Mouse (Mus musculus): Measurements from ENCODE around the gene Cpa4. TPM values are rescaled to one million over a fixed set of nuclear protein-coding genes. Genes with fewer than 3 reads are reported as not detected.

The Cpa4 gene
- polyA plus RNA-seq, 1 experiment from 2014 or later: 2.5 TPM

DNA sequence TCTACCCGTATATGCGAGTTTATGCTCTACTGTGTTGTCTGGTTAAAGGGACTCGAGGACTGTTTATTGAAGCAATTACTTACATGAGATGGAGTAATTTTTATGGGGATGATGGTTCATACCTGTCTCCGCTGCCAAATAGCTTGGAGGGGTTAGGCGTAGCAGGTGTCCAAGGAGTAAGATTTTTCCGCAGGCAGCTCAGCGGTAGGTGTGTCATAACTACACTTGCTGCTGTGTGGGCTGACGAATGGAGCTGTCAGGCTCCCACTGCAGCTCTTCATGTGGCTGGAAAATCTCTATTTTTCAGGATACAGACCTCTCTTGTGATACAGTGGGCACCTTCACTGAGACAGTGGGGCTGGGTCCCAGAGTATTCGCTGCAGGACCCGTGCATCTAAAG is 1.2 kb downstream of the Cpa4 start:
- Histone ChIP-seq H3K27ac (replicated peaks in 1 of 2; ENCODE audit: control insufficient read depth in 1 of 2, insufficient read depth in 1 of 2, low read depth in 2 of 2, low read length in 2 of 2) (peak overlapping the region in 1 of 2 experiments; percentile 44; a peak in 1 of 4 replicates), H3K36me3 (ENCODE audit: control insufficient read depth, insufficient read depth, low read length) (no peaks in the 10 kb centered on the region), H3K4me1 (ENCODE audit: control insufficient read depth in 2 of 2, insufficient read depth in 2 of 2, low read length in 2 of 2) (peaks cover 35 to 36% of the 10 kb centered on the region in 2 experiments), H3K27me3 (ENCODE audit: control insufficient read depth, insufficient read depth, low read length) (no peaks in the 10 kb centered on the region), H3K4me2 (ENCODE audit: low read length) (no peak overlapping the region), H3K9ac (ENCODE audit: low read length) (no peak overlapping the region), H3K9me3 (ENCODE audit: control insufficient read depth, low read length) (no peaks in the 10 kb centered on the region), H3K4me3 (ENCODE audit: control insufficient read depth in 1 of 2, insufficient read depth in 1 of 2, low read depth in 1 of 2, low read length in 2 of 2) (no peak overlapping the region)
- 88% methylated on average over 10 of the region's 10 CpGs for WGBS
- no peak for ATAC-seq (ENCODE audit: insufficient number of reproducible peaks, insufficient read depth, low FRiP score, low read depth)

DNA sequence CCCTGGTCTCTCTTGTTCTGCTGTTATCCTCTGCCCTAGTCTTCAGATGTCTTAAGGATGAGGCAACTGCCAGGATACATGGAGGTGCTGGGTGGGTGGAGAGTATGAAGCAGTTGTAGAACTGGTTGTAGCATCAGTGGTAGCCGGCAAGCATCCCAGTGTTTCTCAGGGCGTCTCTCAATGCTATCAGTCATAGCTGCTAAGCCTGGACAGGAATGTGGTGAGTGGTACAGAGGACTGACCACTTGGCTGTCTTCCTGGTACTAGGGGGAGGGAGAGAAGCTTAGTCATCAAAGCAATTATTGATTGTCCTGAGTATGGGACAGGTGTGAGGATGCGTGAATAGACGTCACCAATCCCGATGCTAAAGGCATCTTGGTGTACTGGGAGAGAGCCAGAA is 1.8 kb downstream of the Cpa4 start:
- Histone ChIP-seq H3K36me3 (ENCODE audit: control insufficient read depth, insufficient read depth, low read length) (no peaks in the 10 kb centered on the region), H3K9me3 (ENCODE audit: control insufficient read depth, low read length) (no peaks in the 10 kb centered on the region), H3K4me3 (ENCODE audit: control insufficient read depth in 1 of 2, insufficient read depth in 1 of 2, low read depth in 1 of 2, low read length in 2 of 2) (no peak overlapping the region), H3K27ac (replicated peaks in 1 of 2; ENCODE audit: control insufficient read depth in 1 of 2, insufficient read depth in 1 of 2, low read depth in 2 of 2, low read length in 2 of 2) (peak overlapping the region in 1 of 2 experiments; percentile 44; a peak in 2 of 4 replicates), H3K9ac (ENCODE audit: low read length) (no peak overlapping the region), H3K4me1 (ENCODE audit: control insufficient read depth in 2 of 2, insufficient read depth in 2 of 2, low read length in 2 of 2) (peaks cover 39 to 42% of the 10 kb centered on the region in 2 experiments), H3K4me2 (ENCODE audit: low read length) (no peak overlapping the region), H3K27me3 (ENCODE audit: control insufficient read depth, insufficient read depth, low read length) (no peaks in the 10 kb centered on the region)
- WGBS: 32% methylated on average over 5 of the region's 5 CpGs
- no peak; the same call in 1 of the 2 replicates for ATAC-seq (ENCODE audit: insufficient number of reproducible peaks, insufficient read depth, low FRiP score, low read depth)

DNA sequence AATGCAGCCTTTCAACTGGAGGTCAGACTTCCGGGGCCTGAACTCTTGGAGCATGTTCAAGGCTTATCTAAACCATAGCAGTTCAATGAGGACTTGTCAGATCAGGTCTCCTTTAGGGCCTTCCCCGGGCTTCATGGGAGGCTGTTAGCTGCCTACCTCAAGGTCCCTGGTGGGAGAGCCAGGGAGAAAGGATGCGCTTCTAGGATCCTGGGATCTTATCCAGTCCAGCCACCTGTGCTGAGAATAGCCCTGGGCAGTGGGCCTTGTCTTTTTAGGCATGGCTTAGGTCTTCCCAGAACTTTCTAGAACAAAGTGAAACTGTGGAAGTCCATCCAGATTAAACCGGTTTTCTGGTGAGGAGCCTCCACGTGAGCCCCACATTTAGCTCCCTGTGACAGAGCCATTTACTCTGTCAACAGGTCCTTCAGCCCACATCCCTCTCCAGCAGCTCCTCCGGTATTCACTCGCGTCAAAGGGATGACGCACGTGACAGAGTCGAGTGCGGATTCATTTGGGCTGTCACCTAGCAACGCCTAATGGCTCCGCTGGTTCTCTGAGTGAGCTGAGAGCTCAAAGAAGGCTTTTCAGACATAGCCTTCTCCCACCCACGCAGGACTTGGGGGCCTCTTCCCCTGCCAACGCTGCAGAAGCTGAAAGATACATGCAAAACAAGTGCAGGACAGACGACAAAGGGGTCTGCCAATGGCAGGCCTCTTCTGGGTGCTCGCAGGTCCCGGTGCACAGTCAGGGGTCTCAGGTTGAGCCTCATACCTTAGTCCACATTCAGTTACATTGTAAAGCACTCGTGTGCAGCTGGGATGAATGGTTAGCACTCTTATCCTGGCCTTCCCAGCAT is 4.5 kb downstream of the Cpa4 start:
- Histone ChIP-seq H3K27me3 (ENCODE audit: control insufficient read depth, insufficient read depth, low read length) (no peaks in the 10 kb centered on the region), H3K4me3 (ENCODE audit: control insufficient read depth in 1 of 2, insufficient read depth in 1 of 2, low read depth in 1 of 2, low read length in 2 of 2) (no peak overlapping the region), H3K27ac (replicated peaks in 1 of 2; ENCODE audit: control insufficient read depth in 1 of 2, insufficient read depth in 1 of 2, low read depth in 2 of 2, low read length in 2 of 2) (peak overlapping the region; percentile 93), H3K36me3 (ENCODE audit: control insufficient read depth, insufficient read depth, low read length) (no peaks in the 10 kb centered on the region), H3K9ac (ENCODE audit: low read length) (peak overlapping the region; percentile 52; the same call in 1 of the 2 replicates), H3K9me3 (ENCODE audit: control insufficient read depth, low read length) (no peaks in the 10 kb centered on the region), H3K4me1 (ENCODE audit: control insufficient read depth in 2 of 2, insufficient read depth in 2 of 2, low read length in 2 of 2) (peaks cover 39 to 43% of the 10 kb centered on the region in 2 experiments), H3K4me2 (ENCODE audit: low read length) (peak overlapping the region; percentile 40)
- peak; percentile 90 for ATAC-seq (ENCODE audit: insufficient number of reproducible peaks, insufficient read depth, low FRiP score, low read depth)
- WGBS: 28% methylated on average over 20 of the region's 20 CpGs

DNA sequence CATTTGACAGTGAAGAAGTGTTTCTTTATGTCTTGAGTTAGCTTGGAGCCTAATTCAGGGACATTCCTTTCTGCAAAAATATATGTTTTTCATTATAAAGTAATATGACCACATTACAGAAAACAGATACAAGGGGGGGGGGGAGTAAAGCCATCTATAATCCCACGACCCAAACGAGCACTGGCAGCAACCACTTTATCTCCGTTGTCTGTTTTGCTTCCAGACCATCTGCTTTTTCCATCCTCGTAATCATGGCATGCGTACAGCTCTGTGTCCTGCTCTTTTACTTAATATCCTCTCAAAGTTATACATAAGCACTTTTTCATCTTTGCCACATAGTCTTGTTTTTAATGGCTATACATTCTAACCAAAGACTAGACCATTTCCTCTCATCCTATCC is 5.2 kb downstream of the Cpa4 start:
- no peaks in the 10 kb centered on the region for H3K9me3 ChIP-seq (ENCODE audit: control insufficient read depth, low read length)
- no peak overlapping the region for H3K4me3 ChIP-seq (ENCODE audit: control insufficient read depth in 1 of 2, insufficient read depth in 1 of 2, low read depth in 1 of 2, low read length in 2 of 2)
- WGBS: 61% methylated on average over 5 of the region's 5 CpGs
- H3K27ac ChIP-seq (replicated peaks in 1 of 2; ENCODE audit: control insufficient read depth in 1 of 2, insufficient read depth in 1 of 2, low read depth in 2 of 2, low read length in 2 of 2): peak overlapping the region; percentile 87 to 93
- peak overlapping the region; percentile 40; the same call in 1 of the 2 replicates for H3K4me2 ChIP-seq (ENCODE audit: low read length)
- peaks cover 36% of the 10 kb centered on the region in 2 experiments for H3K4me1 ChIP-seq (ENCODE audit: control insufficient read depth in 2 of 2, insufficient read depth in 2 of 2, low read length in 2 of 2)
- no peaks in the 10 kb centered on the region for H3K36me3 ChIP-seq (ENCODE audit: control insufficient read depth, insufficient read depth, low read length)
- ATAC-seq (ENCODE audit: insufficient number of reproducible peaks, insufficient read depth, low FRiP score, low read depth): no peak
- H3K9ac ChIP-seq (ENCODE audit: low read length): no peak overlapping the region; the same call in 1 of the 2 replicates
- H3K27me3 ChIP-seq (ENCODE audit: control insufficient read depth, insufficient read depth, low read length): no peaks in the 10 kb centered on the region

DNA sequence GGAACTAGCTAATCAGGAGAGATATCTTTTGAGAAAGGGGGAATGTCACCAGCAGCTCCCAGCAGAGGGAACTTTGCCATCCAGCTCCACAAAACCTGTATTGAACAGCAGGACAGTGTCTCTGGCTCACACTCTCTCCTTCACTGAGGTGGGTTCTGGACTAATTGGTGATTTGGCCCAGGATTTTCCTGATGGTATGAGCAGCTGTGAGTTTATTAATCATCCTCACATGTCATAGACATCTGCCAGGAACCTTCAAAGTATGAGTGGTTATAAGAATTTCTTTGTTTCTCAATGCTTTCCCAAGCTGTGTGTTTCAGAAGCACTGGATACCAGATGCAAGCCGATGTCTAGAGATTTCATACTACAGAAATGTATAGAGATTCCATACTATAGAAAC is 6.8 kb downstream of the Cpa4 start:
- peaks cover 29 to 30% of the 10 kb centered on the region in 2 experiments for H3K4me1 ChIP-seq (ENCODE audit: control insufficient read depth in 2 of 2, insufficient read depth in 2 of 2, low read length in 2 of 2)
- no peak overlapping the region for H3K4me3 ChIP-seq (ENCODE audit: control insufficient read depth in 1 of 2, insufficient read depth in 1 of 2, low read depth in 1 of 2, low read length in 2 of 2)
- no peak overlapping the region for H3K4me2 ChIP-seq (ENCODE audit: low read length)
- no peaks in the 10 kb centered on the region for H3K36me3 ChIP-seq (ENCODE audit: control insufficient read depth, insufficient read depth, low read length)
- no peaks in the 10 kb centered on the region for H3K27me3 ChIP-seq (ENCODE audit: control insufficient read depth, insufficient read depth, low read length)
- WGBS: 91% methylated on average over 1 of the region's 1 CpGs
- H3K9ac ChIP-seq (ENCODE audit: low read length): no peak overlapping the region
- no peak overlapping the region for H3K27ac ChIP-seq (replicated peaks in 1 of 2; ENCODE audit: control insufficient read depth in 1 of 2, insufficient read depth in 1 of 2, low read depth in 2 of 2, low read length in 2 of 2)
- no peaks in the 10 kb centered on the region for H3K9me3 ChIP-seq (ENCODE audit: control insufficient read depth, low read length)
- no peak for ATAC-seq (ENCODE audit: insufficient number of reproducible peaks, insufficient read depth, low FRiP score, low read depth)

DNA sequence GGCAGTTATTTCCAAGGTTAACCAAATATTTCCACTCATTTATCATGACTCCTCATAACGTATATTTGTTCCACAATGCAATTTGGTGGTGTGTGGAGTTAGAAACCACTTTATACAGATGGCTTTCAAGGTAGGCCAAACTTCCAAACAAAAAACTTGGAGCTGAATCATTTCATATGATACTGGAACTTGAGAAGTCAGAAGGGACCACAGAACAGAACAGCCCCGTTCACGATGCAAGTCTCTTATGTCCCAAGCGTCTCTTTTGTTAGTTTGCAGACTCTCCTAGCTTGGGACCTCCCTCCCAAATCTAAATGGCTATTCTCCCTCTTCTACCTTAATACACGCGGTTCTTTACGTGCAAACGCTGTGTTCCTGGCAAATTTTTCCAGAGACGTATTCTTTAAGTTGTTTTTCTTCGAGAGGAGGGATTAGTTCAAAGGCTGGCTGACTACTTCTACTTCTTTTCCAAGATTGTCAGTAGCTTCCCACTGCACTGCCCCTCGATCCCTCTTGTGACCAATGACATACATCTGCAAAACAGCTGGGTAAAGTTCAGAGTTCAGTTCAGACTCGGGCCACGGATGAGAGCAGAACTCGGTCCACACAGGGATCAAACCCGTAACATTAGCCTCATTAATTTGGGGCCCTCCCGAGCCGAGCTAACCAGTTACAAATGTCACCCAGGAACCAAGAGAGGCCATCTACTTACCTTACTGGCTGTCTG is 8.5 kb downstream of the Cpa4 start:
- Histone ChIP-seq H3K27ac (replicated peaks in 1 of 2; ENCODE audit: control insufficient read depth in 1 of 2, insufficient read depth in 1 of 2, low read depth in 2 of 2, low read length in 2 of 2) (no peak overlapping the region), H3K4me1 (ENCODE audit: control insufficient read depth in 2 of 2, insufficient read depth in 2 of 2, low read length in 2 of 2) (peaks cover 20 to 23% of the 10 kb centered on the region in 2 experiments), H3K4me3 (ENCODE audit: control insufficient read depth in 1 of 2, insufficient read depth in 1 of 2, low read depth in 1 of 2, low read length in 2 of 2) (no peak overlapping the region), H3K9ac (ENCODE audit: low read length) (no peak overlapping the region), H3K9me3 (ENCODE audit: control insufficient read depth, low read length) (no peaks in the 10 kb centered on the region), H3K36me3 (ENCODE audit: control insufficient read depth, insufficient read depth, low read length) (no peaks in the 10 kb centered on the region), H3K4me2 (ENCODE audit: low read length) (no peak overlapping the region), H3K27me3 (ENCODE audit: control insufficient read depth, insufficient read depth, low read length) (no peaks in the 10 kb centered on the region)
- WGBS: 83% methylated on average over 17 of the region's 17 CpGs
- no peak for ATAC-seq (ENCODE audit: insufficient number of reproducible peaks, insufficient read depth, low FRiP score, low read depth)

DNA sequence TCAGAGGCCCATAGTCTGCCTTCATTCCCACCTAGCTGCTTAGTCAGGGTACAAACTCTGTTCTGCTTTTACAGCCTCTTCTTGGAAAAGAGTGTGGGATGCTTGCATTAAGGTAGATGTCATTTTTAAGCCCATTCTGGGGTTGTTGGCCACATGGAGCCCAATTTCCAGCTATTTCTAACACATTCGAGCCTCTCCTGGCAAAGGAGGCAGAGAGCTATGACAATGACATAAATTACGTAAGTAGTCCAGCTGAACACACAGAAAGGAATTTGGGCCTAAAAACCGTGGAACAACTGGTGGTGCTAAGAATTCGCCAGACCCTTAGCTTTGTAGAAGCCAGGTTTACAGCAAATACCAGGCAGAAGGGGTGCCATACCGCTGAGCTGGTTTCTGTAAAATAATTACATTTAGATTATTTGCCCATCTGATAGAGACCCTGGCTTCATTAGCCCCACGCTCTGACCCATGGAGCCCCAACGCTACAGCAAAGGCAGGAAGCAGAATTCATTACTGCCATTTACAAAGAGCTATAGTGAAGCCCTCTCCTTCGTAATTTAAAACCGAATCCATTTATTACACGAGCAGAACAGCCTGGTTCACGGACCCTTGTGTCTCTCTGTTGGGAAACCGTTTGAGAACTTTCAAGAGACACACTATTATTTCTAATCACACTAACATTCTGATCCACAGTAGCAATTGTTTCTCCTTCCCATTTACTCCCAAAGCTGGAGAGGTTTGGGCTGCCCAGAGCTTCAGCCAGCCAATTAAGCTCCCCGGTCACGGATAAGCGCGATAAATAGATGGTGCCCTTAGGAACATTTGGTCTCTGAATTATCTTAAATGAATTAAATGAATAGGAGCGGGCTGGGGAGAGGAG is 12.0 kb downstream of the Cpa4 start:
- Histone ChIP-seq H3K27me3 (ENCODE audit: control insufficient read depth, insufficient read depth, low read length) (no peaks in the 10 kb centered on the region), H3K27ac (replicated peaks in 1 of 2; ENCODE audit: control insufficient read depth in 1 of 2, insufficient read depth in 1 of 2, low read depth in 2 of 2, low read length in 2 of 2) (no peak overlapping the region), H3K9ac (ENCODE audit: low read length) (no peak overlapping the region), H3K4me1 (ENCODE audit: control insufficient read depth in 2 of 2, insufficient read depth in 2 of 2, low read length in 2 of 2) (no peaks in the 10 kb centered on the region), H3K36me3 (ENCODE audit: control insufficient read depth, insufficient read depth, low read length) (no peaks in the 10 kb centered on the region), H3K4me2 (ENCODE audit: low read length) (no peak overlapping the region), H3K4me3 (ENCODE audit: control insufficient read depth in 1 of 2, insufficient read depth in 1 of 2, low read depth in 1 of 2, low read length in 2 of 2) (no peak overlapping the region), H3K9me3 (ENCODE audit: control insufficient read depth, low read length) (no peaks in the 10 kb centered on the region)
- WGBS: 81% methylated on average over 17 of the region's 17 CpGs
- ATAC-seq (ENCODE audit: insufficient number of reproducible peaks, insufficient read depth, low FRiP score, low read depth): no peak
